ENCODE assay signal across 15 mouse cellular contexts in the genomic region with DNA sequence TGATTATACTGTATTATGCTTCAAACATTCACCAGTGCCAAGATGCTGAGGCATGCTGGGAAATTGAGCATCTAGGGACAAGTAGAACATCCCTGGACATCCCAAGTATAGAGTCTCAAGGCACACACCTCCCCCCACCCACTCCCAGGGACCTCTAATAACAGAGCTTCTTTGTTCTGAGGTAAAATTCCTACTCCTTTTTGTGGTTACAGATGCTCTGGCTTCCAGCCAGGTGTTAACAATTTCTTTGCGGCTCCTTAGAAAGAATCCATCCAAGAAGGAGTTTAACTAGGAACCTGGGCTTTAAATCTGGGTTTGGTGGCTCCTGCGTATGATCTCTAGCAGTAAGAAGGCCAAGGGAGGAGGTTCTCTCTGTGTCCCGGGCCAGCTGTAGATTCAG. TPM values are rescaled to one million over a fixed set of nuclear protein-coding genes. Genes with fewer than 3 reads are reported as not detected.
DNase-seq lines count a peak whose midpoint lies in the region; ATAC-seq and TF ChIP-seq lines count a peak whose summit lies in the region.
"Had no signal": no experiment of that assay in that cellular context is flagged by ENCODE, and none has a peak within 500 bp of the region (broad histone marks: within the 10 kb centered on the region; RNA-seq: fewer than 3 reads in every experiment).

No protein-coding gene starts in this region.

- TF ChIP-seq POLR2A in lung, adult 2 months (IDR thresholded peaks at IDR 0.05; ENCODE audit: borderline replicate concordance, extremely low read depth, low read depth, low read length), result no peak

- ATAC-seq in forebrain, embryonic 15.5 days (replicated peaks), result no peak
- ATAC-seq in lung, embryonic 14.5 days (ENCODE audit: insufficient read depth), result no peak
- no peak for ATAC-seq in embryonic facial prominence, embryonic 11.5 days (replicated peaks; ENCODE audit: insufficient number of reproducible peaks, low FRiP score, low TSS enrichment, low read depth)
- ATAC-seq in limb, embryonic 13.5 days (ENCODE audit: low FRiP score, low read depth), result peak; percentile 62; the same call in 1 of the 2 replicates
- no peak for ATAC-seq in cerebellum, adult (ENCODE audit: insufficient number of reproducible peaks, low FRiP score, low TSS enrichment)

- H3K27me3 ChIP-seq in forebrain, embryonic 10.5 days (ENCODE audit: poor library complexity, severe bottlenecking), result no peaks in the 10 kb centered on the region
- no peaks in the 10 kb centered on the region for H3K27me3 ChIP-seq in forebrain, embryonic 15.5 days
- H3K27me3 ChIP-seq in lung, embryonic 14.5 days (ENCODE audit: insufficient read depth, low read length), result no peaks in the 10 kb centered on the region
- no peaks in the 10 kb centered on the region for H3K27me3 ChIP-seq in embryonic facial prominence, embryonic 11.5 days (ENCODE audit: control insufficient read depth, insufficient read depth, low read length)
- H3K27me3 ChIP-seq in limb, embryonic 13.5 days, result no peaks in the 10 kb centered on the region
- H3K27me3 ChIP-seq: neural tube, embryonic 12.5 days had no signal

- no peak overlapping the region for H3K9ac ChIP-seq in forebrain, embryonic 15.5 days (replicated peaks)
- no peak overlapping the region for H3K9ac ChIP-seq in lung, embryonic 14.5 days
- no peak overlapping the region for H3K9ac ChIP-seq in embryonic facial prominence, embryonic 11.5 days (replicated peaks; ENCODE audit: low read length)
- H3K9ac ChIP-seq in limb, embryonic 13.5 days, result no peak overlapping the region
- H3K9ac ChIP-seq: liver, embryonic 14.5 days; neural tube, embryonic 12.5 days had no signal

- H3K4me2 ChIP-seq in forebrain, embryonic 15.5 days (replicated peaks), result no peak overlapping the region
- no peak overlapping the region for H3K4me2 ChIP-seq in lung, embryonic 14.5 days
- H3K4me2 ChIP-seq in embryonic facial prominence, embryonic 11.5 days (ENCODE audit: low read depth, low read length), result no peak overlapping the region
- H3K4me2 ChIP-seq in limb, embryonic 13.5 days (replicated peaks), result peak overlapping the region; percentile 23; the same call in 1 of the 2 replicates
- H3K4me2 ChIP-seq: neural tube, embryonic 12.5 days had no signal

- H3K4me3 ChIP-seq in forebrain, embryonic 10.5 days, result no peak overlapping the region
- no peak overlapping the region for H3K4me3 ChIP-seq in forebrain, embryonic 15.5 days
- H3K4me3 ChIP-seq in lung, embryonic 14.5 days (ENCODE audit: low read depth, low read length), result no peak overlapping the region
- no peak overlapping the region for H3K4me3 ChIP-seq in embryonic facial prominence, embryonic 11.5 days (ENCODE audit: low read depth, low read length)
- no peak overlapping the region for H3K4me3 ChIP-seq in limb, embryonic 13.5 days
- no peak overlapping the region for H3K4me3 ChIP-seq in lung, adult 2 months (replicated peaks; ENCODE audit: extremely low read depth, low read depth, low read length)
- H3K4me3 ChIP-seq: neural tube, embryonic 12.5 days had no signal

- peaks cover 92% of the 10 kb centered on the region for H3K36me3 ChIP-seq in forebrain, embryonic 10.5 days (replicated peaks)
- no peaks in the 10 kb centered on the region for H3K36me3 ChIP-seq in forebrain, embryonic 15.5 days
- peaks cover 45% of the 10 kb centered on the region for H3K36me3 ChIP-seq in lung, embryonic 14.5 days (ENCODE audit: insufficient read depth)
- peaks cover 2% of the 10 kb centered on the region for H3K36me3 ChIP-seq in embryonic facial prominence, embryonic 11.5 days (replicated peaks; ENCODE audit: control insufficient read depth, insufficient read depth, low read depth, low read length)
- H3K36me3 ChIP-seq in limb, embryonic 13.5 days, result peaks cover 75% of the 10 kb centered on the region
- H3K36me3 ChIP-seq: G1E had no signal

- TF ChIP-seq CTCF in lung, embryonic 14.5 days (IDR thresholded peaks at IDR 0.05; ENCODE audit: low read depth), result no peak
- no peak for TF ChIP-seq CTCF in lung, adult 2 months (IDR thresholded peaks at IDR 0.05; ENCODE audit: insufficient read depth, low read length)

- 84% methylated on average over 3 of the region's 3 CpGs for WGBS in forebrain, embryonic 10.5 days
- 24% methylated on average over 3 of the region's 3 CpGs for WGBS in forebrain, embryonic 15.5 days
- WGBS in lung, embryonic 14.5 days, result 34% methylated on average over 3 of the region's 3 CpGs
- 59% methylated on average over 3 of the region's 3 CpGs for WGBS in embryonic facial prominence, embryonic 11.5 days
- 19% methylated on average over 3 of the region's 3 CpGs for WGBS in limb, embryonic 13.5 days
- WGBS in lung, adult 2 months, result 63% methylated on average over 3 of the region's 3 CpGs

- peak overlapping the region; percentile 84; the same call in 1 of the 2 replicates for H3K27ac ChIP-seq in forebrain, embryonic 10.5 days
- no peak overlapping the region for H3K27ac ChIP-seq in forebrain, embryonic 15.5 days (replicated peaks)
- H3K27ac ChIP-seq in lung, embryonic 14.5 days (ENCODE audit: low read depth), result peak overlapping the region; percentile 42; the same call in 1 of the 2 replicates
- no peak overlapping the region for H3K27ac ChIP-seq in embryonic facial prominence, embryonic 11.5 days (replicated peaks; ENCODE audit: low read depth, low read length)
- peak overlapping the region; percentile 69 for H3K27ac ChIP-seq in limb, embryonic 13.5 days
- H3K27ac ChIP-seq: liver, embryonic 14.5 days; neural tube, embryonic 12.5 days; stomach, postnatal 0 days had no signal

- no peaks in the 10 kb centered on the region for H3K9me3 ChIP-seq in forebrain, embryonic 10.5 days
- H3K9me3 ChIP-seq in forebrain, embryonic 15.5 days, result no peaks in the 10 kb centered on the region
- H3K9me3 ChIP-seq in lung, embryonic 14.5 days (ENCODE audit: low read depth, low read length), result no peaks in the 10 kb centered on the region
- no peaks in the 10 kb centered on the region for H3K9me3 ChIP-seq in embryonic facial prominence, embryonic 11.5 days (replicated peaks; ENCODE audit: control insufficient read depth, low read length)
- no peaks in the 10 kb centered on the region for H3K9me3 ChIP-seq in limb, embryonic 13.5 days
- H3K9me3 ChIP-seq: neural tube, embryonic 12.5 days had no signal

- H3K4me1 ChIP-seq in forebrain, embryonic 10.5 days, result peaks cover 40% of the 10 kb centered on the region
- peaks cover 14% of the 10 kb centered on the region for H3K4me1 ChIP-seq in forebrain, embryonic 15.5 days
- H3K4me1 ChIP-seq in lung, embryonic 14.5 days (ENCODE audit: insufficient read depth), result no peaks in the 10 kb centered on the region
- H3K4me1 ChIP-seq in embryonic facial prominence, embryonic 11.5 days (ENCODE audit: control insufficient read depth, insufficient read depth, low read length), result no peaks in the 10 kb centered on the region
- H3K4me1 ChIP-seq in limb, embryonic 13.5 days, result peaks cover 22% of the 10 kb centered on the region
- H3K4me1 ChIP-seq in lung, adult 2 months (ENCODE audit: control insufficient read depth, insufficient read depth, low read length), result no peaks in the 10 kb centered on the region

- DNase-seq in forebrain, embryonic 10.5 days (ENCODE audit: extremely low spot score, low spot score), result no peak
- peak; percentile 69 for DNase-seq in lung, embryonic 14.5 days
- no peak for DNase-seq in lung, postnatal 4 days
- DNase-seq in embryonic facial prominence, embryonic 11.5 days (ENCODE audit: low spot score), result peak; percentile 53
- no peak for DNase-seq in lung, adult 2 months
- DNase-seq: cerebellum, adult 11 months; gastrocnemius, postnatal 14 days; kidney, adult 8-10 months had no signal

RNA-seq across cellular contexts. Expression of a gene that starts 22.6 kb away (rescaled TPM):
- 402 and 436 TPM in 2 replicates for polyA plus RNA-seq in forebrain, embryonic 10.5 days (2016; fragmentation: Nextera tagmentation; extraction: Ambion mirVana)
- polyA plus RNA-seq in forebrain, embryonic 15.5 days (2015; fragmentation: Nextera tagmentation; extraction: Ambion mirVana), result 188 and 194 TPM in 2 replicates
- 212 and 230 TPM in 2 replicates for polyA plus RNA-seq in lung, embryonic 14.5 days (2014; fragmentation: Nextera tagmentation; extraction: Ambion mirVana)
- polyA plus RNA-seq in embryonic facial prominence, embryonic 11.5 days (2014; fragmentation: Nextera tagmentation; extraction: Ambion mirVana), result 302 and 306 TPM in 2 replicates
- polyA plus RNA-seq in limb, embryonic 13.5 days (2015; fragmentation: Nextera tagmentation; extraction: Ambion mirVana), result 248 and 258 TPM in 2 replicates
- polyA plus RNA-seq in lung, adult 2 months (2012; rRNA removed), result 19.8 and 21.4 TPM in 2 replicates
- polyA plus RNA-seq: G1E had no signal

RNA-seq across cellular contexts. Expression of a gene that starts 36.9 kb away (rescaled TPM):
- polyA plus RNA-seq in forebrain, embryonic 10.5 days (2016; fragmentation: Nextera tagmentation; extraction: Ambion mirVana), result 0.50 and 0.57 TPM in 2 replicates
- 7.6 and 8.2 TPM in 2 replicates for polyA plus RNA-seq in forebrain, embryonic 15.5 days (2015; fragmentation: Nextera tagmentation; extraction: Ambion mirVana)
- 1.2 and 1.6 TPM in 2 replicates for polyA plus RNA-seq in lung, embryonic 14.5 days (2014; fragmentation: Nextera tagmentation; extraction: Ambion mirVana)
- polyA plus RNA-seq in embryonic facial prominence, embryonic 11.5 days (2014; fragmentation: Nextera tagmentation; extraction: Ambion mirVana), result 1.7 and 2.1 TPM in 2 replicates
- 1.3 and 1.9 TPM in 2 replicates for polyA plus RNA-seq in limb, embryonic 13.5 days (2015; fragmentation: Nextera tagmentation; extraction: Ambion mirVana)
- 12.8 and 14.4 TPM in 2 replicates for polyA plus RNA-seq in lung, adult 2 months (2012; rRNA removed)
- polyA plus RNA-seq: G1E had no signal

Comparison
In these comparisons a context has a peak if more than half of its experiments do, and no peak if none do; other contexts are left out.
1. DNase-seq: peak in lung, embryonic 14.5 days (single experiment) and embryonic facial prominence, embryonic 11.5 days (single experiment); none in forebrain, embryonic 10.5 days (single experiment), lung, postnatal 4 days (0 of 2) and lung, adult 2 months (single experiment).
2. H3K27ac ChIP-seq: peak in forebrain, embryonic 10.5 days (single experiment), lung, embryonic 14.5 days (single experiment) and limb, embryonic 13.5 days (single experiment); none in forebrain, embryonic 15.5 days (single experiment) and embryonic facial prominence, embryonic 11.5 days (single experiment).